Mouse (Mus musculus): Measurements from ENCODE around the gene Pcdh15. TPM values are rescaled to one million over a fixed set of nuclear protein-coding genes. Genes with fewer than 3 reads are reported as not detected.

Gene Pcdh15
- 1.9 and 3.2 TPM in 2 replicates for polyA plus RNA-seq (2014; fragmentation: Nextera tagmentation; extraction: Ambion mirVana)

GRCm38 (mm10) chr10:73098966-73099845, at the start of gene Pcdh15:
Gene Pcdh15, plus strand, starts transcription at chr10:73099342.
- peak within 1 kb of the TSS; percentile 61 for H3K9ac ChIP-seq (ENCODE audit: low read length)
- H3K9me3 ChIP-seq (replicated peaks; ENCODE audit: control insufficient read depth, low read length): no peaks in the 10 kb centered on the region
- ATAC-seq: peak; percentile 56
- no peaks in the 10 kb centered on the region for H3K36me3 ChIP-seq (ENCODE audit: control insufficient read depth, insufficient read depth, low read length)
- peak; percentile 53 for DNase-seq (ENCODE audit: low spot score)
- peaks cover 5% of the 10 kb centered on the region; the same call in 1 of the 2 replicates for H3K4me1 ChIP-seq (ENCODE audit: control insufficient read depth, insufficient read depth, low read length)
- WGBS: under 1% methylated on average over 73 of the region's 79 CpGs
- H3K4me2 ChIP-seq (ENCODE audit: low read length): peak within 1 kb of the TSS; percentile 96
- peaks cover 16% of the 10 kb centered on the region for H3K27me3 ChIP-seq (replicated peaks; ENCODE audit: control insufficient read depth, insufficient read depth, low read length)
- H3K4me3 ChIP-seq (ENCODE audit: low read depth, low read length): peak within 1 kb of the TSS; percentile 60
- peak within 1 kb of the TSS; percentile 27; the same call in 1 of the 2 replicates for H3K27ac ChIP-seq (ENCODE audit: low read depth, low read length)

- ATAC-seq (no peak), DNase-seq (ENCODE audit: low spot score) (no peak)
- no peaks in the 10 kb centered on the region for H3K4me1 ChIP-seq (ENCODE audit: control insufficient read depth, insufficient read depth, low read length)
- H3K4me2 ChIP-seq (ENCODE audit: low read length): no peak overlapping the region
- 85% methylated on average over 6 of the region's 6 CpGs for WGBS
- H3K27me3 ChIP-seq (replicated peaks; ENCODE audit: control insufficient read depth, insufficient read depth, low read length): no peaks in the 10 kb centered on the region
- H3K27ac ChIP-seq (ENCODE audit: low read depth, low read length): no peak overlapping the region
- H3K4me3 ChIP-seq (ENCODE audit: low read depth, low read length): no peak overlapping the region
- H3K9me3 ChIP-seq (replicated peaks; ENCODE audit: control insufficient read depth, low read length): no peaks in the 10 kb centered on the region
- no peak overlapping the region for H3K9ac ChIP-seq (ENCODE audit: low read length)
- no peaks in the 10 kb centered on the region for H3K36me3 ChIP-seq (ENCODE audit: control insufficient read depth, insufficient read depth, low read length)
Measured at GRCm38 (mm10) chr10:73052074-73052473, 47.1 kb upstream of the Pcdh15 start.

GRCm38 (mm10) chr10:73059726-73060230, 39.4 kb upstream of the Pcdh15 start:
- no peak for DNase-seq (ENCODE audit: low spot score)
- 72% methylated on average over 2 of the region's 2 CpGs for WGBS

GRCm38 (mm10) chr10:73086703-73087102, 12.4 kb upstream of the Pcdh15 start:
- Histone ChIP-seq H3K36me3 (ENCODE audit: control insufficient read depth, insufficient read depth, low read length) (no peaks in the 10 kb centered on the region), H3K9ac (ENCODE audit: low read length) (no peak overlapping the region), H3K4me1 (ENCODE audit: control insufficient read depth, insufficient read depth, low read length) (no peaks in the 10 kb centered on the region), H3K4me2 (ENCODE audit: low read length) (no peak overlapping the region), H3K27ac (ENCODE audit: low read depth, low read length) (no peak overlapping the region), H3K9me3 (replicated peaks; ENCODE audit: control insufficient read depth, low read length) (no peaks in the 10 kb centered on the region), H3K27me3 (replicated peaks; ENCODE audit: control insufficient read depth, insufficient read depth, low read length) (no peaks in the 10 kb centered on the region), H3K4me3 (ENCODE audit: low read depth, low read length) (no peak overlapping the region)
- WGBS: 79% methylated on average over 5 of the region's 5 CpGs
- ATAC-seq: no peak
- DNase-seq (ENCODE audit: low spot score): no peak

More at GRCm38 (mm10) chr10:73059726-73060230, 39.4 kb upstream of the Pcdh15 start:
- no peak overlapping the region for H3K9ac ChIP-seq (ENCODE audit: low read length)
- no peak for ATAC-seq
- H3K4me3 ChIP-seq (ENCODE audit: low read depth, low read length): no peak overlapping the region
- H3K4me2 ChIP-seq (ENCODE audit: low read length): no peak overlapping the region
- H3K27me3 ChIP-seq (replicated peaks; ENCODE audit: control insufficient read depth, insufficient read depth, low read length): no peaks in the 10 kb centered on the region
- H3K36me3 ChIP-seq (ENCODE audit: control insufficient read depth, insufficient read depth, low read length): no peaks in the 10 kb centered on the region
- H3K4me1 ChIP-seq (ENCODE audit: control insufficient read depth, insufficient read depth, low read length): no peaks in the 10 kb centered on the region
- H3K27ac ChIP-seq (ENCODE audit: low read depth, low read length): no peak overlapping the region
- H3K9me3 ChIP-seq (replicated peaks; ENCODE audit: control insufficient read depth, low read length): no peaks in the 10 kb centered on the region

GRCm38 (mm10) chr10:73096531-73097135, 2.5 kb upstream of the Pcdh15 start:
- Histone ChIP-seq H3K4me1 (ENCODE audit: control insufficient read depth, insufficient read depth, low read length) (peaks cover 5% of the 10 kb centered on the region; the same call in 1 of the 2 replicates), H3K9me3 (replicated peaks; ENCODE audit: control insufficient read depth, low read length) (no peaks in the 10 kb centered on the region), H3K4me2 (ENCODE audit: low read length) (peak overlapping the region; percentile 96), H3K36me3 (ENCODE audit: control insufficient read depth, insufficient read depth, low read length) (no peaks in the 10 kb centered on the region), H3K4me3 (ENCODE audit: low read depth, low read length) (peak overlapping the region; percentile 31), H3K9ac (ENCODE audit: low read length) (peak overlapping the region; percentile 57), H3K27ac (ENCODE audit: low read depth, low read length) (no peak overlapping the region), H3K27me3 (replicated peaks; ENCODE audit: control insufficient read depth, insufficient read depth, low read length) (peaks cover 13% of the 10 kb centered on the region)
- WGBS: 2% methylated on average over 17 of the region's 17 CpGs
- DNase-seq (ENCODE audit: low spot score): peak; percentile 71
- ATAC-seq: peak; percentile 51; the same call in 1 of the 2 replicates

GRCm38 (mm10) chr10:73097176-73097575, 2.0 kb upstream of the Pcdh15 start:
- WGBS: 1% methylated on average over 7 of the region's 7 CpGs
- H3K27me3 ChIP-seq (replicated peaks; ENCODE audit: control insufficient read depth, insufficient read depth, low read length): peaks cover 16% of the 10 kb centered on the region

GRCm38 (mm10) chr10:73097979-73098378, 1.2 kb upstream of the Pcdh15 start:
- WGBS: 0% methylated on average over 17 of the region's 17 CpGs
- Histone ChIP-seq H3K4me2 (ENCODE audit: low read length) (peak overlapping the region; percentile 96), H3K27ac (ENCODE audit: low read depth, low read length) (no peak overlapping the region), H3K9ac (ENCODE audit: low read length) (no peak overlapping the region), H3K36me3 (ENCODE audit: control insufficient read depth, insufficient read depth, low read length) (no peaks in the 10 kb centered on the region), H3K9me3 (replicated peaks; ENCODE audit: control insufficient read depth, low read length) (no peaks in the 10 kb centered on the region), H3K4me1 (ENCODE audit: control insufficient read depth, insufficient read depth, low read length) (peaks cover 5% of the 10 kb centered on the region; the same call in 1 of the 2 replicates), H3K27me3 (replicated peaks; ENCODE audit: control insufficient read depth, insufficient read depth, low read length) (peaks cover 16% of the 10 kb centered on the region), H3K4me3 (ENCODE audit: low read depth, low read length) (peak overlapping the region; percentile 10; the same call in 1 of the 2 replicates)
- ATAC-seq: peak; percentile 54
- DNase-seq (ENCODE audit: low spot score): peak; percentile 82

More at GRCm38 (mm10) chr10:73097176-73097575, 2.0 kb upstream of the Pcdh15 start:
- Histone ChIP-seq H3K4me1 (ENCODE audit: control insufficient read depth, insufficient read depth, low read length) (peaks cover 5% of the 10 kb centered on the region; the same call in 1 of the 2 replicates), H3K36me3 (ENCODE audit: control insufficient read depth, insufficient read depth, low read length) (no peaks in the 10 kb centered on the region), H3K4me3 (ENCODE audit: low read depth, low read length) (peak overlapping the region; percentile 31), H3K4me2 (ENCODE audit: low read length) (peak overlapping the region; percentile 96), H3K27ac (ENCODE audit: low read depth, low read length) (no peak overlapping the region), H3K9ac (ENCODE audit: low read length) (peak overlapping the region; percentile 57; the same call in 1 of the 2 replicates), H3K9me3 (replicated peaks; ENCODE audit: control insufficient read depth, low read length) (no peaks in the 10 kb centered on the region)
- ATAC-seq: peak; percentile 37; the same call in 1 of the 2 replicates
- DNase-seq (ENCODE audit: low spot score): peak; percentile 39

- under 1% methylated on average over 37 of the region's 37 CpGs for WGBS
Measured at GRCm38 (mm10) chr10:73099846-73100241, 702 bp downstream of the Pcdh15 start.

More at GRCm38 (mm10) chr10:73099846-73100241, 702 bp downstream of the Pcdh15 start:
- peak overlapping the region; percentile 61 for H3K9ac ChIP-seq (ENCODE audit: low read length)
- H3K4me2 ChIP-seq (ENCODE audit: low read length): peak overlapping the region; percentile 96
- ATAC-seq (peak; percentile 56), DNase-seq (ENCODE audit: low spot score) (peak; percentile 50)
- H3K27ac ChIP-seq (ENCODE audit: low read depth, low read length): 0 out of 2 replicates have a peak overlapping the region, but pooled peaks have one; percentile 27
- peaks cover 5% of the 10 kb centered on the region; the same call in 1 of the 2 replicates for H3K4me1 ChIP-seq (ENCODE audit: control insufficient read depth, insufficient read depth, low read length)
- H3K9me3 ChIP-seq (replicated peaks; ENCODE audit: control insufficient read depth, low read length): no peaks in the 10 kb centered on the region
- peak overlapping the region; percentile 60 for H3K4me3 ChIP-seq (ENCODE audit: low read depth, low read length)
- H3K36me3 ChIP-seq (ENCODE audit: control insufficient read depth, insufficient read depth, low read length): no peaks in the 10 kb centered on the region
- peaks cover 16% of the 10 kb centered on the region for H3K27me3 ChIP-seq (replicated peaks; ENCODE audit: control insufficient read depth, insufficient read depth, low read length)
